Mouse (Mus musculus) kidney, adult 8-10 months (tissue): ENCODE measurements around the gene Psmb2.

Experiments
- DNase-seq, 2 experiments: peaks; one replicate each; pipeline ENCODE4 v3.0.0; 2022

The Psmb2 gene

GRCm38 (mm10) chr4:126753268-126754230, 76.1 kb downstream of the Psmb2 start, which contains the start of the genes Ncdn and AU040320:
Gene Ncdn, minus strand, starts transcription at chr4:126753438.
Gene AU040320, plus strand, starts transcription at chr4:126753544.
- peak; percentile 95 to 96 for DNase-seq

GRCm38 (mm10) chr4:126754231-126754611, 76.8 kb downstream of the Psmb2 start:
- no peak for DNase-seq

GRCm38 (mm10) chr4:126754736-126755374, 77.4 kb downstream of the Psmb2 start:
- DNase-seq: no peak

- peak; percentile 60 to 81 for DNase-seq
These were observed 79.3 kb downstream of the Psmb2 start for GRCm38 (mm10) chr4:126756766-126757165.

GRCm38 (mm10) chr4:126758299-126758698, 80.9 kb downstream of the Psmb2 start:
- no peak for DNase-seq
